Mouse (Mus musculus): ENCODE measurements around the gene Gna12. TPM values are rescaled to one million over a fixed set of nuclear protein-coding genes. Genes with fewer than 3 reads are reported as not detected.

Gna12 gene
- polyA plus RNA-seq, 1 experiment from 2014 or later = 77.1 TPM

DNA sequence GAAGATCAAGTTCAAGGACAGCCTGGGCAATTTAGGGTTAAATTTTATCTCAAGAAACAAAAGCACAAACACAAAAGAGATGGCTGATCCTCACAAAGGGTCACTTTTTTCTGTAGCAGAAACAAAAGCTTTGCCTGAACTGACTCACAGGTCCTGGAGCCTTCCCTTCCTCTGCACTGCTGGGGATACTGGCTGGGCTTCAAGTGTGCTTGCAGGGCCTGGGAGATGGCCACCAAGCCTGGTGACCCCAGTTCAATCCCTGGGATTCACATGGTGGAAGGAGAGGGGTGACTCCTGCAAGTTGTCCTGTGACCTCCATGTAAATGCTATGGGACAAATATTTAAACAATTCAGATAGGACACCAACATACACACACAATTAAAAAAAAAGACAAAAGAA is 40.7 kb downstream of the Gna12 start:
- Histone ChIP-seq H3K9ac (no peak overlapping the region), H3K4me1 (ENCODE audit: insufficient read depth) (peaks cover 41% of the 10 kb centered on the region), H3K4me3 (ENCODE audit: low read depth, low read length) (no peak overlapping the region), H3K4me2 (no peak overlapping the region), H3K36me3 (ENCODE audit: insufficient read depth) (peaks cover 21% of the 10 kb centered on the region), H3K9me3 (ENCODE audit: low read depth, low read length) (no peaks in the 10 kb centered on the region), H3K27me3 (ENCODE audit: insufficient read depth, low read length) (no peaks in the 10 kb centered on the region), H3K27ac (ENCODE audit: low read depth) (peak overlapping the region; percentile 64; the same call in 1 of the 2 replicates)
- no peak for TF ChIP-seq CTCF (IDR thresholded peaks at IDR 0.05; ENCODE audit: low read depth)
- ATAC-seq (ENCODE audit: insufficient read depth) = no peak
- DNase-seq = no peak

DNA sequence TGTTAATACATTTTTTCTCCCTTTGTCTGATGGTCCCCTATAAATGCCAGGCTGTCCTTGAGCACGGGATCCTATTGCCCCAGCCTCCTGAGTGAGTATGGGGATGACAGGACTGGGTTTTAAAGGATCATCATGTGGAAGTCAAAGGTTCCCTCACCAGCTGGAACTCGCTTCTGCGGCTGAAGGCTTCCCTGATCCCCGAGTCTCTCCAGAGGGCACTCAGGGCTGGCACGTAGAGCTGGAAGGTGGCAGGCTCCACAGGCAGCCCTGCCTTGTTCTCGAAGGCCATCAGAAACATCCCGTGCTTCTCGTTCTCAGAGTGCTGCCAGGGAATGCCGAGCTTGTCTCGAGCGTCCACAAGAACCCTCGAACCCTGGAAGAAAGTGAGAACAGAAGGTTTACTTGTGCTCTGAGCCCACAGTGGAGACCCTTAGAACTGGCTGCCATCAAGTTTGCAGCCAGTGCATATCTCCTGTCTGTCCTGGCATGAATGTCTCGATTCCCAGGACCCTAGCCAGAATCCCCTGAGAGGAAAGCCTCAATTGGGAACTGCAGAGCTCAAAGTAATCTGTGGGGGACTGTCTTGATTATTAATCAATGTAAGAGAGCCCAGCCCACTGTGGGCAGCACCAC is 44.9 kb downstream of the Gna12 start:
- Histone ChIP-seq H3K4me2 (no peak overlapping the region), H3K4me1 (ENCODE audit: insufficient read depth) (peaks cover 9% of the 10 kb centered on the region; the same call in 1 of the 2 replicates), H3K4me3 (ENCODE audit: low read depth, low read length) (no peak overlapping the region), H3K9ac (no peak overlapping the region), H3K36me3 (ENCODE audit: insufficient read depth) (peaks cover 63% of the 10 kb centered on the region), H3K27ac (ENCODE audit: low read depth) (0 out of 2 replicates have a peak overlapping the region, but pooled peaks have one; percentile 18), H3K27me3 (ENCODE audit: insufficient read depth, low read length) (no peaks in the 10 kb centered on the region), H3K9me3 (ENCODE audit: low read depth, low read length) (no peaks in the 10 kb centered on the region)
- DNase-seq (no peak), ATAC-seq (ENCODE audit: insufficient read depth) (no peak)
- 77% methylated on average over 13 of the region's 13 CpGs for WGBS
- no peak for TF ChIP-seq CTCF (IDR thresholded peaks at IDR 0.05; ENCODE audit: low read depth)

DNA sequence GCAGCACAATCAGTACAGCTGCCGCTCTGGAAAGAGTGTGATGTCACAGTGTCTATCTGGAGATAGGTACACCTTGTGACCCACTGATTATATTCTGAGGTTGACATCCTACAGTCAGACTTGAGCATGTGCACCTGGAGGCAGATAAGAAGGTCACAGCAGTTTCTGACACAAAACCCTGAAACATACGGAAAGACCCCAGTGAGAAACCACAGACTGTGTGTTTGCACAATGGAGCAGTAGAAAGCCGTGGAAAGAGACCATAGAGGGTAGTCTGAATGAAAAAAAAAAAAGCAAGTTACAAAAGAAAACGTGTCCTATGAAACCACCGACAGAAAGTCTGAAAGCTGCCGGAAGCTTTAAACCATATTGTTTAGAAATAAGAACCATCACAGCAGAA is 45.9 kb downstream of the Gna12 start:
- H3K36me3 ChIP-seq (ENCODE audit: insufficient read depth) = peaks cover 64% of the 10 kb centered on the region
- WGBS = 68% methylated on average over 6 of the region's 6 CpGs
- H3K27me3 ChIP-seq (ENCODE audit: insufficient read depth, low read length) = no peaks in the 10 kb centered on the region
- ATAC-seq (ENCODE audit: insufficient read depth) = no peak
- DNase-seq = no peak
- peaks cover 6% of the 10 kb centered on the region; the same call in 1 of the 2 replicates for H3K4me1 ChIP-seq (ENCODE audit: insufficient read depth)
- H3K9ac ChIP-seq = no peak overlapping the region
- no peak for TF ChIP-seq CTCF (IDR thresholded peaks at IDR 0.05; ENCODE audit: low read depth)
- no peak overlapping the region for H3K4me2 ChIP-seq
- H3K27ac ChIP-seq (ENCODE audit: low read depth) = no peak overlapping the region
- no peaks in the 10 kb centered on the region for H3K9me3 ChIP-seq (ENCODE audit: low read depth, low read length)
- H3K4me3 ChIP-seq (ENCODE audit: low read depth, low read length) = no peak overlapping the region

DNA sequence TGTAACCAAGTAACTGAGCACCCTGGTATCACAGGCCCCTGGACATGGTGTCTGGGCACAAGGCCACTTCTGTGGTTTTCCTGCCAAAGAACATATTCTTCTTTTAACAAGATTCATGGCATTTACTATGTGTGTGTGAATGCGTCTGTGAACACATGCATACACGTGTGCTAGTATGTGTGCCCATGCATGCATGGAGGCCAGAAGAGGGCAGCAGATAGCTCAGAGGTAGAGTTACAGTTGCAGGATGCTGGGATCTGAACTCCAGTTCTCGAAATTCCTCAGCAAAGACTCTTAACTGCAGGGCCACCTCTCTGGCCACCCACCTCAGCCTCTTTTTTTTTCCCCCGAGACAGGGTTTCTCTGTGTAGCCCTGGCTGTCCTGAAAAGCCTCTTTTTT is 46.7 kb downstream of the Gna12 start:
- ATAC-seq (ENCODE audit: insufficient read depth) (no peak), DNase-seq (no peak)
- Histone ChIP-seq H3K36me3 (ENCODE audit: insufficient read depth) (peaks cover 68% of the 10 kb centered on the region), H3K9me3 (ENCODE audit: low read depth, low read length) (no peaks in the 10 kb centered on the region), H3K4me3 (ENCODE audit: low read depth, low read length) (no peak overlapping the region), H3K27ac (ENCODE audit: low read depth) (no peak overlapping the region), H3K9ac (no peak overlapping the region), H3K4me1 (ENCODE audit: insufficient read depth) (peaks cover 4% of the 10 kb centered on the region; the same call in 1 of the 2 replicates), H3K4me2 (no peak overlapping the region), H3K27me3 (ENCODE audit: insufficient read depth, low read length) (no peaks in the 10 kb centered on the region)
- peak; percentile 12; the same call in 1 of the 2 replicates for TF ChIP-seq CTCF (IDR thresholded peaks at IDR 0.05; ENCODE audit: low read depth)
- 88% methylated on average over 4 of the region's 4 CpGs for WGBS

DNA sequence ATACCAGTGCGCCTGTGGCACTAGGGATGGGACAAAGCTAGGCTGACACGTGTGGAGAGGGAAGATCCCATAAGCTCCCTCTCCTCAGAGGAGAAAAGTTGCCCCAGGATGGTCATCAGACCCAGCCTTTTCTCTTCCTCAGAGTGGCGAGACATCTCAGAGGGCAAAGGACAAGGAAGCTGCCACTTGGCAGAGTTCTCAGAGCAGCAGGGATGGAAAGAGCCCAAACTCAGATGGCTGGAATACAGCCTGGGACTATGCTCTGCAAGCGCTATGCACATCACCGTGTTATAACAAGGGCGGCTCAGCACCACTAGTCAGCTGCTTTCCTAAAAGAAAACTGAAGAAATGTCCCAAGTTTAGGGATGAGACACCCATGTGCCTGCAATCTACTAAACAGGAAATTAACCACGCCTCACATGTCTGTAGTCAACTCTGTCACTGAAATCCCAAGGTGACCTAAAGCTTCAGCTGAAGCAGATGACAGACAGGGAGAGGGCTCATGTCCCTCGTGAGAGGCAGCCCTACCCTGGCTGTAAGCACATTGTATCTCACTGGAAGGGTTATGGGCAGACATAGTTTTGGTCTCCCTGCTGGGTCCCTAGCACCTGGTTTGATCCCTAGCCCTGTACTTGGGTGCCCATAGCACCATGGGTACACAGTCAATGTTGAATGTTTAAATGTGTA is 48.2 kb downstream of the Gna12 start:
- no peak for DNase-seq
- peaks cover 75% of the 10 kb centered on the region for H3K36me3 ChIP-seq (ENCODE audit: insufficient read depth)
- H3K27ac ChIP-seq (ENCODE audit: low read depth) = no peak overlapping the region
- no peaks in the 10 kb centered on the region for H3K9me3 ChIP-seq (ENCODE audit: low read depth, low read length)
- no peaks in the 10 kb centered on the region for H3K27me3 ChIP-seq (ENCODE audit: insufficient read depth, low read length)
- H3K4me2 ChIP-seq = no peak overlapping the region
- 81% methylated on average over 8 of the region's 8 CpGs for WGBS
- TF ChIP-seq CTCF (IDR thresholded peaks at IDR 0.05; ENCODE audit: low read depth) = no peak
- no peak overlapping the region for H3K9ac ChIP-seq
- H3K4me3 ChIP-seq (ENCODE audit: low read depth, low read length) = no peak overlapping the region
- H3K4me1 ChIP-seq (ENCODE audit: insufficient read depth) = peaks cover 3% of the 10 kb centered on the region; the same call in 1 of the 2 replicates
- ATAC-seq (ENCODE audit: insufficient read depth) = no peak

DNA sequence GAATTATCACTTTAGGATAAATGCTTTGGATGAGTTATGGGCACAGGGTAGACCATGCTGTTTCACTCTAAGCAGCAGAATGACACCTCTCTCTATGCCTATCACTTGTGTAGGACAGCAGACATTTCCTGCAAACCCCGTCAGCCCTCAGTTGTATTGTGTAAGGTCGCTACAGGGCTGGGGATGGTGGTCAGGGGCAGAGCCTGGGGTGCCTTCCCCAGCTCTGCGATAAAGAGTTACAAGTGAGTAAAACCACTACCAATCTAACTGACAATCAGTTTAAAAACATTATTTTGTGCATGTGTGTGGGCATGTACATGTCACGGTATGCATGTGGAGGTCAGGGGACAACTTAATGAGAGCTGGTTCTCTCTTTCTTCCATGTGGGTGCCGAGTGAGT is 49.1 kb downstream of the Gna12 start:
- no peak overlapping the region for H3K9ac ChIP-seq
- H3K27ac ChIP-seq (ENCODE audit: low read depth) = no peak overlapping the region
- ATAC-seq (ENCODE audit: insufficient read depth) (no peak), DNase-seq (no peak)
- H3K4me1 ChIP-seq (ENCODE audit: insufficient read depth) = no peaks in the 10 kb centered on the region
- no peak for TF ChIP-seq CTCF (IDR thresholded peaks at IDR 0.05; ENCODE audit: low read depth)
- H3K4me3 ChIP-seq (ENCODE audit: low read depth, low read length) = no peak overlapping the region
- peaks cover 69% of the 10 kb centered on the region for H3K36me3 ChIP-seq (ENCODE audit: insufficient read depth)
- no peak overlapping the region for H3K4me2 ChIP-seq
- WGBS = 84% methylated on average over 5 of the region's 5 CpGs
- H3K27me3 ChIP-seq (ENCODE audit: insufficient read depth, low read length) = no peaks in the 10 kb centered on the region
- H3K9me3 ChIP-seq (ENCODE audit: low read depth, low read length) = no peaks in the 10 kb centered on the region

DNA sequence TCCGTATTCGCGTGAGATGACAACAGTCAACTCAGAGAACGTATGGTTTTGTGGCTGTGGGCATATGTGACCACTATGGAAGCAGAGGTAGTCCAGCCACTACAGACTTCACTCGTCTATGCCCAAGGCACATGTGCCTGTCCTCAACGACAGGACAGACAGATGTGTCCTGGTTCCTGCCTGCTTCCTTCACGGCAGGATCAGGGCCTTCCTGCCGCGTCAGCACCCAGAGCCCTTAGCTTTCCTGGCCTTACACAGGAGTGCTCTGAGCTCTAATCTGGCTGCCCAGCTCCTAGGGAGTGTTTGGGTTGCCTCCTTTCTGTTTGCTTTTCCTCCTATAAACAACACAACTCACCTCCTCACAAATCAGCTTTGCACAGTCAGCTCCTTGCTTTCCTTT is 53.3 kb downstream of the Gna12 start:
- DNase-seq (no peak), ATAC-seq (ENCODE audit: insufficient read depth) (no peak)
- no peaks in the 10 kb centered on the region for H3K9me3 ChIP-seq (ENCODE audit: low read depth, low read length)
- 0 out of 2 replicates have a peak, but pooled peaks cover under 1% of the 10 kb centered on the region for H3K4me1 ChIP-seq (ENCODE audit: insufficient read depth)
- no peak overlapping the region for H3K4me2 ChIP-seq
- no peaks in the 10 kb centered on the region for H3K27me3 ChIP-seq (ENCODE audit: insufficient read depth, low read length)
- TF ChIP-seq CTCF (IDR thresholded peaks at IDR 0.05; ENCODE audit: low read depth) = no peak
- no peak overlapping the region; the same call in 1 of the 2 replicates for H3K27ac ChIP-seq (ENCODE audit: low read depth)
- 54% methylated on average over 9 of the region's 9 CpGs for WGBS
- no peak overlapping the region for H3K4me3 ChIP-seq (ENCODE audit: low read depth, low read length)
- peaks cover 40% of the 10 kb centered on the region for H3K36me3 ChIP-seq (ENCODE audit: insufficient read depth)
- no peak overlapping the region for H3K9ac ChIP-seq
